Mouse (Mus musculus) kidney, adult 2 months (tissue): ENCODE measurements around the gene Gm44973. TPM values are rescaled to one million over a fixed set of nuclear protein-coding genes. Genes with fewer than 3 reads are reported as not detected.
"Not testable (repeated sequence)": the region's sequence is repeated elsewhere in the genome, so short reads cannot be mapped to it uniquely, and the experiment has no call there.

Experiments used
- DNase-seq: peaks from one replicate; pipeline ENCODE4 v3.0.0; 2021
- H3K27ac ChIP-seq: fragments of 200-500 bp; 2 replicates; pipeline ENCODE4 v1.5.1; 2012; ENCODE audit warnings: low read depth, low read length, control low read depth, inconsistent platforms; ENCODE audit not compliant: insufficient read depth
- H3K27me3 ChIP-seq: fragments of 200-500 bp; replicated peaks from 2 replicates; pipeline ENCODE4 v1.6.1; 2012; ENCODE audit warnings: mild to moderate bottlenecking, moderate library complexity, low read length, inconsistent platforms; ENCODE audit not compliant: control insufficient read depth, insufficient read depth
- H3K36me3 ChIP-seq: fragments of 200-500 bp; 2 replicates; pipeline ENCODE4 v1.6.1; 2012; ENCODE audit warnings: mild to moderate bottlenecking, moderate library complexity, low read length, inconsistent platforms; ENCODE audit not compliant: control insufficient read depth, insufficient read depth
- H3K4me1 ChIP-seq: fragments of 200-500 bp; 2 replicates; pipeline ENCODE4 v1.6.1; 2011; ENCODE audit warnings: low read length; ENCODE audit not compliant: control insufficient read depth, insufficient read depth
- H3K4me3 ChIP-seq: fragments of 200-500 bp; 2 replicates; pipeline ENCODE4 v1.5.1; 2011; ENCODE audit warnings: mild to moderate bottlenecking, low read depth, low read length, control low read depth; ENCODE audit not compliant: insufficient read depth
- CTCF ChIP-seq: fragments of 200-500 bp; conservative IDR thresholded peaks from 2 replicates; pipeline ENCODE4 v1.5.1; 2011; ENCODE audit warnings: low read depth, mild to moderate bottlenecking, control low read depth, low read length, moderate library complexity, mixed read lengths; ENCODE audit not compliant: insufficient read depth, insufficient read length
- POLR2A ChIP-seq: fragments of 200-500 bp; IDR thresholded peaks from one replicate; pipeline ENCODE4 v1.6.1; 2011; ENCODE audit warnings: low read depth, low read length, control low read depth
- WGBS: fragments of 180-500 bp; shearing (Covaris S2); methylation state at CpG from one replicate; pipeline ENCODE4 v1.1.7; 2018; 5-methylcytosine and 5-hydroxymethylcytosine counted together
- polyA plus RNA-seq: library from polyadenylated mRNA; depleted of rRNA; stranded (reverse); fragments of >200 nt; gene quantifications from 2 replicates; pipeline ENCODE4 v1.2.3, GENCODE M21; 2012

Gm44973 gene
- polyA plus RNA-seq, 1 experiment = 0.14 TPM

- peaks cover 9% of the 10 kb centered on the region; the same call in 1 of the 2 replicates for H3K4me1 ChIP-seq
- no peak overlapping the region for H3K27ac ChIP-seq
- no peak overlapping the region for H3K4me3 ChIP-seq
- TF ChIP-seq POLR2A = no peak
- TF ChIP-seq CTCF = no peak
- WGBS = 97% methylated on average over 21 of the region's 21 CpGs
- no peaks in the 10 kb centered on the region for H3K27me3 ChIP-seq
- no peaks in the 10 kb centered on the region for H3K36me3 ChIP-seq
- no peak for DNase-seq
Measured at GRCm38 (mm10) chr7:5017931-5018330, 2.6 kb downstream of the Gm44973 start.

GRCm38 (mm10) chr7:5019576-5019975 is 4.3 kb downstream of the Gm44973 start:
- not testable (repeated sequence) for DNase-seq, H3K36me3 ChIP-seq, H3K27me3 ChIP-seq, H3K4me1 ChIP-seq
- Histone ChIP-seq H3K27ac (peak overlapping the region; percentile 34; the same call in 1 of the 2 replicates), H3K4me3 (peak overlapping the region; percentile 17)
- 15% methylated on average over 8 of the region's 8 CpGs for WGBS

- no peaks in the 10 kb centered on the region for H3K27me3 ChIP-seq
- H3K36me3 ChIP-seq = no peaks in the 10 kb centered on the region
- WGBS = under 1% methylated on average over 49 of the region's 49 CpGs
- peak within 1 kb of the TSS; percentile 63 for H3K4me3 ChIP-seq
- peaks cover 9% of the 10 kb centered on the region; the same call in 1 of the 2 replicates for H3K4me1 ChIP-seq
- H3K27ac ChIP-seq = peak within 1 kb of the TSS; percentile 93
- DNase-seq = peak; percentile 100
- peak; percentile 83 for TF ChIP-seq POLR2A
- TF ChIP-seq CTCF = no peak
Measured at GRCm38 (mm10) chr7:5020000-5020681, 4.8 kb downstream of the Gm44973 start, which contains the start of the genes Zfp865 and Ccdc106. Gene Zfp865 (plus strand): TSS chr7:5020376. Gene Ccdc106 (plus strand): TSS chr7:5020553.

GRCm38 (mm10) chr7:5020685-5021084 is 5.4 kb downstream of the Gm44973 start:
- TF ChIP-seq CTCF (no peak), POLR2A (no peak)
- no peak for DNase-seq
- H3K27me3 ChIP-seq = no peaks in the 10 kb centered on the region
- H3K4me1 ChIP-seq = peaks cover 9% of the 10 kb centered on the region; the same call in 1 of the 2 replicates
- H3K27ac ChIP-seq = peak overlapping the region; percentile 72
- H3K4me3 ChIP-seq = peak overlapping the region; percentile 63
- WGBS = under 1% methylated on average over 12 of the region's 15 CpGs
- H3K36me3 ChIP-seq = no peaks in the 10 kb centered on the region

- peaks cover 7% of the 10 kb centered on the region; the same call in 1 of the 2 replicates for H3K4me1 ChIP-seq
- WGBS = 42% methylated on average over 5 of the region's 5 CpGs
- peak overlapping the region; percentile 63; the same call in 1 of the 2 replicates for H3K4me3 ChIP-seq
- H3K27ac ChIP-seq = no peak overlapping the region
- no peak for TF ChIP-seq CTCF
- no peak for TF ChIP-seq POLR2A
- no peaks in the 10 kb centered on the region for H3K27me3 ChIP-seq
- no peak for DNase-seq
- H3K36me3 ChIP-seq = no peaks in the 10 kb centered on the region
Measured at GRCm38 (mm10) chr7:5021197-5021596, 5.9 kb downstream of the Gm44973 start.

- no peaks in the 10 kb centered on the region for H3K4me1 ChIP-seq
- WGBS = 96% methylated on average over 22 of the region's 22 CpGs
- no peak overlapping the region for H3K27ac ChIP-seq
- peaks cover 14% of the 10 kb centered on the region for H3K36me3 ChIP-seq
- no peaks in the 10 kb centered on the region for H3K27me3 ChIP-seq
- TF ChIP-seq POLR2A (no peak), CTCF (no peak)
- H3K4me3 ChIP-seq = no peak overlapping the region
- DNase-seq = no peak
Measured at GRCm38 (mm10) chr7:5029543-5029942, 14.2 kb downstream of the Gm44973 start.

- H3K27ac ChIP-seq = no peak overlapping the region
- no peaks in the 10 kb centered on the region for H3K4me1 ChIP-seq
- no peak for TF ChIP-seq POLR2A
- TF ChIP-seq CTCF = no peak
- peaks cover 14% of the 10 kb centered on the region for H3K36me3 ChIP-seq
- H3K27me3 ChIP-seq = no peaks in the 10 kb centered on the region
- DNase-seq = no peak
- H3K4me3 ChIP-seq = no peak overlapping the region
- WGBS = 95% methylated on average over 21 of the region's 21 CpGs
Measured at GRCm38 (mm10) chr7:5029946-5030345, 14.7 kb downstream of the Gm44973 start.
